19 mouse cellular contexts compared by ENCODE assay signal in genomic region chr3:118418981-118419380, GRCm38 (mm10).
DNase-seq lines count a peak whose midpoint lies in the region; TF ChIP-seq lines count a peak whose summit lies in the region.
"Had no signal": no experiment of that assay in that cellular context is flagged by ENCODE, and none has a peak within 500 bp of the region (broad histone marks: within the 10 kb centered on the region; RNA-seq: fewer than 3 reads in every experiment).

No protein-coding gene starts in this region.

- peak; percentile 20 for DNase-seq in NIH3T3 (ENCODE audit: low read depth)
- no peak for DNase-seq in urinary bladder, postnatal 4 days (ENCODE audit: low spot score in 2 of 2)
- no peak for DNase-seq in urinary bladder, postnatal 14 days (ENCODE audit: low spot score)
- DNase-seq in gastrocnemius, postnatal 14 days: no peak
- DNase-seq: adrenal gland, adult 8-10 months; adrenal gland, postnatal 25 days; B cell, adult 2 months; cerebellum, adult 11-12 months; cerebellum, adult 2 months; cerebellum, adult 9-10 months; cerebellum, postnatal 10 days; cerebellum, postnatal 25 days; forebrain, postnatal 0 days had no signal

- no peak for TF ChIP-seq POLR2A in myocyte (IDR thresholded peaks at IDR 0.05; ENCODE audit: insufficient read length, low read depth)

- no peak overlapping the region for H3K4me3 ChIP-seq in C2C12 (ENCODE audit: insufficient read depth, poor library complexity, severe bottlenecking)
- H3K4me3 ChIP-seq in myocyte: no peak overlapping the region
- H3K4me3 ChIP-seq: embryonic facial prominence, embryonic 10.5 days; embryonic facial prominence, embryonic 12.5 days; forebrain, embryonic 13.5 days; forebrain, embryonic 15.5 days had no signal

- peak overlapping the region; percentile 24 for H3K4me2 ChIP-seq in myocyte (ENCODE audit: low read depth)
- H3K4me2 ChIP-seq: embryonic facial prominence, embryonic 12.5 days; forebrain, embryonic 13.5 days; forebrain, embryonic 15.5 days had no signal

- H3K36me3 ChIP-seq in C2C12 (ENCODE audit: control insufficient read depth, insufficient read depth) (no peaks in the 10 kb centered on the region), myocyte (ENCODE audit: control insufficient read depth, insufficient read depth) (no peaks in the 10 kb centered on the region)
- H3K36me3 ChIP-seq: embryonic facial prominence, embryonic 10.5 days; embryonic facial prominence, embryonic 12.5 days; forebrain, embryonic 15.5 days had no signal

- H3K79me3 ChIP-seq in C2C12 (ENCODE audit: low read depth): no peaks in the 10 kb centered on the region

- H3K79me2 ChIP-seq in C2C12 (ENCODE audit: control insufficient read depth, insufficient read depth) (no peaks in the 10 kb centered on the region), myocyte (ENCODE audit: control insufficient read depth, insufficient read depth) (no peaks in the 10 kb centered on the region)

- H3ac ChIP-seq in C2C12 (ENCODE audit: control insufficient read depth, insufficient read length, low read depth): no peak overlapping the region
- H3ac ChIP-seq in myocyte (ENCODE audit: control insufficient read depth, insufficient read length): no peak overlapping the region

- intact Hi-C loops in gastrocnemius, postnatal 14 days (cut with DNase I; ENCODE audit: low total_unique reads): no loop called here

- no peak for TF ChIP-seq CTCF in C2C12 (IDR thresholded peaks at IDR 0.05; ENCODE audit: control insufficient read depth, insufficient read depth, insufficient read length)

- no peaks in the 10 kb centered on the region for H3K27me3 ChIP-seq in C2C12 (ENCODE audit: control insufficient read depth, insufficient read depth, insufficient read length)
- H3K27me3 ChIP-seq in myocyte (ENCODE audit: control insufficient read depth, insufficient read depth, insufficient read length): no peaks in the 10 kb centered on the region
- H3K27me3 ChIP-seq: embryonic facial prominence, embryonic 12.5 days; forebrain, embryonic 13.5 days; forebrain, embryonic 15.5 days had no signal

TF ChIP-seq in C2C12, 6 proteins besides CTCF, POLR2A, EP300 and RAD21:
- TF ChIP-seq MYOG (IDR thresholded peaks at IDR 0.05; ENCODE audit: control insufficient read depth, extremely low read depth, insufficient read length) (no peak), MAX (IDR thresholded peaks at IDR 0.05) (no peak), FOSL1 (IDR thresholded peaks at IDR 0.05; ENCODE audit: insufficient read depth, low read length, poor library complexity, severe bottlenecking) (no peak), MYOD1 (IDR thresholded peaks at IDR 0.05; ENCODE audit: control insufficient read depth, insufficient read length, low read depth) (peak; percentile 38)
TF ChIP-seq in C2C12: peak in this region for 1.

TF ChIP-seq in myocyte, 11 proteins besides CTCF, POLR2A, EP300 and RAD21:
- TF ChIP-seq SRF (IDR thresholded peaks at IDR 0.05; ENCODE audit: control insufficient read depth, insufficient read length, low read depth) (no peak), MYOG (IDR thresholded peaks at IDR 0.05; ENCODE audit: control insufficient read depth in 1 of 3, insufficient read depth in 1 of 3, insufficient read length in 2 of 3, low read depth in 2 of 3) (no peak), USF1 (IDR thresholded peaks at IDR 0.05; ENCODE audit: low read depth) (no peak), CEBPB (IDR thresholded peaks at IDR 0.05; ENCODE audit: insufficient read depth, poor library complexity, severe bottlenecking) (peak; percentile 31; the same call in 1 of the 2 replicates), MYOD1 (IDR thresholded peaks at IDR 0.05; ENCODE audit: control insufficient read depth in 1 of 3, insufficient read length in 2 of 3, low read depth in 2 of 3) (peak in 2 of 3 experiments; percentile 50 to 56), TCF12 (IDR thresholded peaks at IDR 0.05; ENCODE audit: insufficient read depth, poor library complexity, severe bottlenecking) (peak; percentile 7), POLR2AphosphoS2 (IDR thresholded peaks at IDR 0.05; ENCODE audit: insufficient read length, low read depth) (no peak), TCF3 (IDR thresholded peaks at IDR 0.05; ENCODE audit: insufficient read length, low read depth) (no peak), E2F4 (IDR thresholded peaks at IDR 0.05; ENCODE audit: insufficient read depth) (no peak), MAX (IDR thresholded peaks at IDR 0.05; ENCODE audit: low read depth) (no peak), REST (IDR thresholded peaks at IDR 0.05; ENCODE audit: insufficient read depth, insufficient read length) (no peak)
